Mouse (Mus musculus) heart, postnatal 0 days (tissue): ENCODE measurements around the gene Pde4d.

Experiments used
- CTCF ChIP-seq: IDR thresholded peaks from 2 replicates; pipeline ENCODE4 v1.5.1; 2016; ENCODE audit warnings: antibody characterized with exemption, control low read depth, low read depth
- EP300 ChIP-seq: IDR thresholded peaks from 2 replicates; pipeline ENCODE4 v1.6.1; 2016; ENCODE audit warnings: antibody characterized with exemption, low read depth

DNA sequence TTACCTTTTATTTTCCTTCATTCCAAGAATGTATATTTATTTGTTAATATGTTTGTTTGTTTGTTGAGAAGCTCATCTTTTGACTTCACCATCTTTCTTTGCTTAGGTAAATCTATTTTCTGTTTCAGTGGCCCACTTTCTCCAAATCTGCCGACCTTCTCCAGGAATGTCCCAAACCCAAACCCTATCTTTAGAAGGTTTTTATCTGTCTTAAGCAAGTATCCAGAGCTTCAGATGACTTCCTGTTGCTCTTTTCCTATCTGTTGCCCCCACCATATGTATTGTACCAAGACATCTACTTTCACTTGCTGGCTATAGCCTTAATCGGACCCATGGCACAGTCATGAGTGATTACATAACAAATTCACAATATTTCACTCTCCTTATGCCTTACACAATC, 1238.4 kb downstream of the Pde4d start:
- no peak for TF ChIP-seq EP300
- TF ChIP-seq CTCF = no peak
